Mouse (Mus musculus) cerebellum, adult 2 months (tissue): ENCODE data around the gene Ctdsp2.

ENCODE experiments used
- CTCF ChIP-seq: fragments of 200-500 bp; IDR thresholded peaks from 2 replicates; pipeline ENCODE4 v1.5.1; 2011; ENCODE audit warnings: low read depth, mild to moderate bottlenecking, control low read depth, low read length, moderate library complexity, borderline replicate concordance; ENCODE audit not compliant: insufficient read depth
- POLR2A ChIP-seq: fragments of 200-500 bp; IDR thresholded peaks from 2 replicates; pipeline ENCODE4 v1.6.1; 2011; ENCODE audit warnings: low read length, control low read depth, borderline replicate concordance; ENCODE audit not compliant: insufficient read depth

DNA sequence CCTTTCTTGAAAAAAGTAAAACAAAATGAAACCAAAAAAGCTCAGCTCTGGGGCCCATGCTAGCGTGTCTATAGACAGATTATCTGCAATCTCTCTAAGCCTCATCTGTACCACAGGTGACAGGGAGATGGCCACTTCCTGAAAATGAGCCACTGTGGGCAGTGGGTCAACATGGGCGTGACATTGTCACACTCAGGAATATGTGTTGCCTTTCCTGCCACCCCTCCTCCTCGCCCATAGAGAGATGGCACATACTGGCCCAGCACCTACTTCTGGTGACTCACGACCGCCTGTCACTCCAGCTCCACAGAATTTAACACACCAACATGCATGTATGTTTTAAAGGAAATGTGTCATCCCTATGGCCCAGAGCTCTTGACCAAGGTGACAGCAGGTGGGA is 24.2 kb downstream of the Ctdsp2 start:
- no peak for TF ChIP-seq POLR2A
- TF ChIP-seq CTCF, result no peak
